Mouse (Mus musculus) heart, adult 2 months (tissue): ENCODE measurements around the gene Foxj3.

ENCODE experiments used
- CTCF ChIP-seq: fragments of 200-600 bp; IDR thresholded peaks from 2 replicates; pipeline ENCODE4 v1.8.1; 2022; ENCODE audit warnings: antibody characterized with exemption, mild to moderate bottlenecking, moderate library complexity
- EP300 ChIP-seq: fragments of 200-500 bp; IDR thresholded peaks from 2 replicates; pipeline ENCODE4 v1.6.1; 2011; ENCODE audit warnings: low read depth, low read length, control low read depth; ENCODE audit not compliant: insufficient read depth

DNA sequence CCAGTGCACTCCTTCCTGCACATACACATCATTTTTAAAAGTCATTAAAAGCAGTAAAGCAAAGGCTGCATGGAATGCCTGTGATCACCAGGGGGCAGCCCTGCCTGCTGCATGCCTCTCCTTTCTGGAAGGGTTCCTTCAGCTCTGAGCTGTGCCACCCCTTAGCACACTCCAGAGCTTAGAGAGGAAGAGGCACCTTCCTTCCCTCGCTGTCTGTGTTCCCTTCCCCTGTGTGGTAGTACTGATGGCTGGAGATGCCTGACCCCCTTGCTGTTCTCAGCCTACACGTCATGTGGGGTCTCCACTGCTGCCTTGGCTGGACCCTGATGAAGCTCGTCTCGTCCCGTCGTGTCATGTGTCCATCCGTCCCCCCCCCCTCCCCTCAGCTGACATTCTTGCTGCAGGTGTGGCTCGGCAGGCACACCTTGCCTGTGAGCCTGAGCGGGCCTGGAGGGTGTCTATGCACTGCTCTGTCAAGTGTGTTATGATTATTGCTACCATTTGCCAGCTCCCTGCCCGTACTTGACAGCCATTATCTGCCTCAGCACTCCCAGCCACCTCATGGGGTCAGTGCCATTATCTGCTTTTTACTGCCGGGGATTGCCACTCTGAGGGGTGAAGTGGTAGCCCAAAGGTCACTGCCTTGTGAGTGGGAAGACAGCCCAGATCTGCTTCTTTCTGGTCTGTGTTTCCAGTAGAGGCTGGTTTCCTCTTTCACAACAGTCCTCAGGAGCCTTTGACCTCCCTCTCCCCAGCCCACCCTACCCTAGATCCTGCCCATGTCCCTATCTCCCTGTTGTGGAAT lies 94.5 kb downstream of the Foxj3 start:
- TF ChIP-seq EP300 (peak; percentile 80), CTCF (peak; percentile 87)
